Mouse (Mus musculus): ENCODE results near the gene Arid5b. TPM values are rescaled to one million over a fixed set of nuclear protein-coding genes. Genes with fewer than 3 reads are reported as not detected.

Gene Arid5b
- polyA plus RNA-seq, 2 experiments, result 1.3 to 3.3 TPM

DNA sequence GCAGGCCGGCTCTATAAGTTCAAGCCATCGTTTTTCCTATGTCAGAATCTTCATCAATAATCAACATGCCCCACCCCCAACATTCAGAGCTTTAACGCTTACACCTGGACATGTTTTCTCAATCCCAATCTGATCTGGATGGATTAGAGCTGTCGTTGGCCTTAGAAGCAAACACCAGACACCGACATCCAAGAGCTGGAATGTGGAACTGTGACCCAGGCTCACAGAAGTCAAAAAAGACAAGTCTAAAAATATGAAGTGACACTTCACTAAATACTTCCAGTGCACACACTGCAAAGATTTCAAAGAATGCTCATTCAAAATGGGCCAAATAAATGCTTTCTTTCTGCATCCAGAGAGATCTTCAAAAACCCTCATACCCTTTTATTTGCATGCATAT is 144.5 kb downstream of the Arid5b start:
- ATAC-seq (ENCODE audit: insufficient read depth) (no peak), DNase-seq (ENCODE audit: low read depth in 3 of 3, low spot score in 3 of 3) (no peak)
- Histone ChIP-seq H3K27ac (no peak overlapping the region), H3K4me1 (replicated peaks; ENCODE audit: control insufficient read depth in 2 of 2, insufficient read depth in 2 of 2, low read length in 1 of 2) (peaks cover 0 to 17% of the 10 kb centered on the region in 2 experiments; a peak in 2 of 4 replicates), H3K9ac (replicated peaks) (no peak overlapping the region), H3K4me3 (ENCODE audit: insufficient read depth in 1 of 2, low read depth in 2 of 2, low read length in 2 of 2) (no peak overlapping the region), H3K27me3 (ENCODE audit: control insufficient read depth, insufficient read depth, low read length) (peaks cover 4% of the 10 kb centered on the region), H3K4me2 (ENCODE audit: low read depth) (no peak overlapping the region), H3K36me3 (replicated peaks; ENCODE audit: control insufficient read depth, insufficient read depth, low read depth) (no peaks in the 10 kb centered on the region), H3K9me3 (ENCODE audit: control insufficient read depth, low read length) (no peaks in the 10 kb centered on the region)
- TF ChIP-seq EP300 (IDR thresholded peaks at IDR 0.05; ENCODE audit: low read depth) (no peak), CTCF (IDR thresholded peaks at IDR 0.05; ENCODE audit: low read depth) (no peak)
- WGBS (ENCODE audit: insufficient replicate concordance), result 65% methylated on average over 5 of the region's 5 CpGs

DNA sequence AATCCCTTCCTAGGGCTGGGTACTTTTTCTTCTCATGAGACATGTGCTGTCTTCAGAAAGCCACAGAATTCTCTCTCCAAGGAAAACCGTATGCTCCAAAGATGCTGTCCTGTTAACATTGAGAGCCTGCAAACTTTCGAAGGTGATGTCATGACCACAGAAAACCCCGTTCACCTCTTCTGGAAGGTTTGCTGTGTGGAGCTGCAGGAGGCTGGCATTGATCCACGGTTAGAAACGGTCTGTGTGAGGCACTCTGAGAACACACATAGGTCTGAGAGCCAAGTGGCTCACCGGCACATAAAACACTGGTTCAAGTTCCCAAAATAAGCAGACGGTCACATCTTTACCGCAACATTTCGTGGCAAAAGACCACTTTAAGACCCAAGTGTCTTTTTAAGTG is 145.9 kb downstream of the Arid5b start:
- Histone ChIP-seq H3K27me3 (ENCODE audit: control insufficient read depth, insufficient read depth, low read length) (peaks cover 4% of the 10 kb centered on the region), H3K4me2 (ENCODE audit: low read depth) (no peak overlapping the region), H3K4me3 (ENCODE audit: insufficient read depth in 1 of 2, low read depth in 2 of 2, low read length in 2 of 2) (no peak overlapping the region), H3K9me3 (ENCODE audit: control insufficient read depth, low read length) (no peaks in the 10 kb centered on the region), H3K9ac (replicated peaks) (no peak overlapping the region), H3K36me3 (replicated peaks; ENCODE audit: control insufficient read depth, insufficient read depth, low read depth) (no peaks in the 10 kb centered on the region), H3K27ac (no peak overlapping the region), H3K4me1 (replicated peaks; ENCODE audit: control insufficient read depth in 2 of 2, insufficient read depth in 2 of 2, low read length in 1 of 2) (peaks cover 0 to 22% of the 10 kb centered on the region in 2 experiments; a peak in 3 of 4 replicates)
- TF ChIP-seq EP300 (IDR thresholded peaks at IDR 0.05; ENCODE audit: low read depth) (no peak), CTCF (IDR thresholded peaks at IDR 0.05; ENCODE audit: low read depth) (no peak)
- ATAC-seq (ENCODE audit: insufficient read depth) (no peak), DNase-seq (ENCODE audit: low read depth in 3 of 3, low spot score in 3 of 3) (no peak)
- WGBS (ENCODE audit: insufficient replicate concordance), result 69% methylated on average over 9 of the region's 9 CpGs

DNA sequence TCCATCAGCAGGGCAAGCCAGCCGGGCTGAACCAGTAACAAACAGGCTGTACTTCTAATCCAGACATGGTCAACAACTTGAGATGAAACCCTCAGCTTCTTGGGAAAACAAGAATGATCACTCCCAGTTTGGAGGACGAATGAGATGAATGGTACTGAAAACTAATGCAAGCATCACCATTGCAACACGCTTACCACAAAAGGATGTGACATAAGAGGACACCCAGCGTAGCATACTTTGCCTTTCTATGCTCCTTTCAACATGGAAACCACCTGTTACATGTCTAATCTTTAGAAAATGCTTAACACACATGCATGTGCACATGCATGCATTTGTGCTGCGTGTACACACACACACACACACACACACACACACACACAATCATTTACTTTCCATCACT is 146.4 kb downstream of the Arid5b start:
- 65% methylated on average over 5 of the region's 5 CpGs for WGBS (ENCODE audit: insufficient replicate concordance)
- H3K9ac ChIP-seq (replicated peaks), result no peak overlapping the region
- H3K27ac ChIP-seq, result no peak overlapping the region
- no peaks in the 10 kb centered on the region for H3K9me3 ChIP-seq (ENCODE audit: control insufficient read depth, low read length)
- no peak for DNase-seq (ENCODE audit: low read depth in 3 of 3, low spot score in 3 of 3)
- no peak for ATAC-seq (ENCODE audit: insufficient read depth)
- peaks cover 0 to 23% of the 10 kb centered on the region in 2 experiments for H3K4me1 ChIP-seq (replicated peaks; ENCODE audit: control insufficient read depth in 2 of 2, insufficient read depth in 2 of 2, low read length in 1 of 2)
- no peak overlapping the region for H3K4me2 ChIP-seq (ENCODE audit: low read depth)
- no peak overlapping the region for H3K4me3 ChIP-seq (ENCODE audit: insufficient read depth in 1 of 2, low read depth in 2 of 2, low read length in 2 of 2)
- no peak for TF ChIP-seq EP300 (IDR thresholded peaks at IDR 0.05; ENCODE audit: low read depth)
- no peak for TF ChIP-seq CTCF (IDR thresholded peaks at IDR 0.05; ENCODE audit: low read depth)
- H3K36me3 ChIP-seq (replicated peaks; ENCODE audit: control insufficient read depth, insufficient read depth, low read depth), result no peaks in the 10 kb centered on the region
- H3K27me3 ChIP-seq (ENCODE audit: control insufficient read depth, insufficient read depth, low read length), result peaks cover 4% of the 10 kb centered on the region

DNA sequence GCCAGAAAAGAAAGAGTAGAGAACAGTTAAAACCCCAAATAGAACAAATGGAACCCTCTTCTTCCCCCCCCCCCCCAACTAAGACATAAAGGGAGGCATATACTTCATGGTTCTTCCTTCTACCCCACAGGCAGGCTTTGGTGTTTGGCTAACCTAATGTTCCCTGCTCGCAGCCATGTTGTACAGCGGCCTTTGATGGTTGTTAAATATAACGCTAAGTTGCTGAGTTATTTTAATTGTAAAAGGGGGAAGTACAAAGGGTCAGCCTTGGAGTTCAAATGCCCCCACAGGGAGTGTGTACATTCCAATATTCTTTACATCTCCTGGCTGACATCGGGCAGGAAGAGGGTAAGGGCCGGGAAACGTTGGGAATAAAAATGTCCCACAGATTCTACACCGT is 148.9 kb downstream of the Arid5b start:
- H3K27me3 ChIP-seq (ENCODE audit: control insufficient read depth, insufficient read depth, low read length), result no peaks in the 10 kb centered on the region
- no peak overlapping the region for H3K4me2 ChIP-seq (ENCODE audit: low read depth)
- H3K9me3 ChIP-seq (ENCODE audit: control insufficient read depth, low read length), result no peaks in the 10 kb centered on the region
- no peak overlapping the region for H3K4me3 ChIP-seq (ENCODE audit: insufficient read depth in 1 of 2, low read depth in 2 of 2, low read length in 2 of 2)
- no peak for ATAC-seq (ENCODE audit: insufficient read depth)
- no peak for TF ChIP-seq CTCF (IDR thresholded peaks at IDR 0.05; ENCODE audit: low read depth)
- no peak for TF ChIP-seq EP300 (IDR thresholded peaks at IDR 0.05; ENCODE audit: low read depth)
- H3K4me1 ChIP-seq (replicated peaks; ENCODE audit: control insufficient read depth in 2 of 2, insufficient read depth in 2 of 2, low read length in 1 of 2), result peaks cover 9 to 26% of the 10 kb centered on the region in 2 experiments
- 72% methylated on average over 7 of the region's 7 CpGs for WGBS (ENCODE audit: insufficient replicate concordance)
- no peak for DNase-seq (ENCODE audit: low read depth in 3 of 3, low spot score in 3 of 3)
- H3K27ac ChIP-seq, result no peak overlapping the region
- no peaks in the 10 kb centered on the region for H3K36me3 ChIP-seq (replicated peaks; ENCODE audit: control insufficient read depth, insufficient read depth, low read depth)
- H3K9ac ChIP-seq (replicated peaks), result no peak overlapping the region

DNA sequence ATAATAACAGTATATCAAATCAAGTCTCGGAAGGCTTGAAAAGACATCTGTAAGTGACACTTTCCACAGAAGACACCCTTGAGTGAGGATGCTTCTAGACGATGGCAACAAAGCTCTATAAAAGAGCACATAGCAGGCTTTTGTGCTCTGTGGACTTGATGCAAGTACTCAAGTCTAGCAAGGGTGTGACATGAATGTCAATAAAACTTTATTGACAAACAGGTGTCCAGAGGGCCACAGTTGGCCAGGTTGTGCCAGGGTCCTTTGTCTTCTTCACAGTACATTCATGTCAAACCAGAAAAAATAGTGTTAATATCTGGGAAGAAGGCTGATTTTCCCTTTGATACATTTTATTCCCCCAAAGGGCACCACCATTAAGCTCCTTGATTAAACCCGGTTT is 149.5 kb downstream of the Arid5b start:
- DNase-seq (ENCODE audit: low read depth in 3 of 3, low spot score in 3 of 3) (no peak), ATAC-seq (ENCODE audit: insufficient read depth) (no peak)
- H3K4me2 ChIP-seq (ENCODE audit: low read depth), result no peak overlapping the region
- no peaks in the 10 kb centered on the region for H3K27me3 ChIP-seq (ENCODE audit: control insufficient read depth, insufficient read depth, low read length)
- H3K9ac ChIP-seq (replicated peaks), result no peak overlapping the region
- no peaks in the 10 kb centered on the region for H3K36me3 ChIP-seq (replicated peaks; ENCODE audit: control insufficient read depth, insufficient read depth, low read depth)
- TF ChIP-seq CTCF (IDR thresholded peaks at IDR 0.05; ENCODE audit: low read depth) (no peak), EP300 (IDR thresholded peaks at IDR 0.05; ENCODE audit: low read depth) (no peak)
- peaks cover 9 to 26% of the 10 kb centered on the region in 2 experiments for H3K4me1 ChIP-seq (replicated peaks; ENCODE audit: control insufficient read depth in 2 of 2, insufficient read depth in 2 of 2, low read length in 1 of 2)
- H3K27ac ChIP-seq, result no peak overlapping the region
- no peak overlapping the region for H3K4me3 ChIP-seq (ENCODE audit: insufficient read depth in 1 of 2, low read depth in 2 of 2, low read length in 2 of 2)
- 72% methylated on average over 3 of the region's 3 CpGs for WGBS (ENCODE audit: insufficient replicate concordance)
- no peaks in the 10 kb centered on the region for H3K9me3 ChIP-seq (ENCODE audit: control insufficient read depth, low read length)

Data from liver, embryonic 14.5 days (tissue).